Mouse (Mus musculus) lung, adult 2 months (tissue): ENCODE measurements around the gene Spint1.

ENCODE experiments used
- CTCF ChIP-seq: fragments of 200-500 bp; IDR thresholded peaks from 2 replicates; pipeline ENCODE4 v1.5.1; 2011; ENCODE audit warnings: mild to moderate bottlenecking, low read length, control low read depth; ENCODE audit not compliant: insufficient read depth
- POLR2A ChIP-seq: fragments of 200-500 bp; IDR thresholded peaks from 2 replicates; pipeline ENCODE4 v1.6.1; 2011; ENCODE audit warnings: low read depth, mild to moderate bottlenecking, control low read depth, low read length, borderline replicate concordance; ENCODE audit errors: extremely low read depth

- TF ChIP-seq CTCF = no peak
- peak; percentile 45; the same call in 1 of the 2 replicates for TF ChIP-seq POLR2A
Observed at GRCm38 (mm10) chr2:119238671-119239070, 1.5 kb downstream of the Spint1 start.
